Mouse (Mus musculus) limb, embryonic 13.5 days (tissue): ENCODE data around the gene Scin. TPM values are rescaled to one million over a fixed set of nuclear protein-coding genes. Genes with fewer than 3 reads are reported as not detected.

Experiments used
- ATAC-seq: fragments of 200-750 bp; cut with Nextera tagmentation; 2 replicates; pipeline ENCODE4 v1.8.0; 2017; ENCODE audit warnings: low read depth, moderate number of reproducible peaks, moderate TSS enrichment; ENCODE audit not compliant: low FRiP score
- H3K27ac ChIP-seq: fragments of 300-500 bp; sonication (generic); 2 replicates; pipeline ENCODE4 v1.5.1; 2015; ENCODE audit warnings: inconsistent platforms, mild to moderate bottlenecking, moderate library complexity
- H3K27me3 ChIP-seq: fragments of 300-500 bp; sonication (generic); 2 replicates; pipeline ENCODE4 v1.6.1; 2015; ENCODE audit warnings: mild to moderate bottlenecking, inconsistent platforms
- H3K36me3 ChIP-seq: fragments of 300-500 bp; sonication (generic); 2 replicates; pipeline ENCODE4 v1.6.1; 2015; ENCODE audit warnings: inconsistent platforms, mild to moderate bottlenecking, moderate library complexity
- H3K4me1 ChIP-seq: fragments of 300-500 bp; sonication (generic); 2 replicates; pipeline ENCODE4 v1.6.1; 2015; ENCODE audit warnings: inconsistent platforms
- H3K4me2 ChIP-seq: fragments of 300-500 bp; sonication (generic); replicated peaks from 2 replicates; pipeline ENCODE4 v1.6.1; 2015; ENCODE audit warnings: inconsistent platforms, mild to moderate bottlenecking, moderate library complexity
- H3K4me3 ChIP-seq: fragments of 300-500 bp; sonication (generic); 2 replicates; pipeline ENCODE4 v1.5.1; 2015; ENCODE audit warnings: moderate library complexity, mild to moderate bottlenecking, inconsistent platforms
- H3K9ac ChIP-seq: fragments of 300-500 bp; sonication (generic); 2 replicates; pipeline ENCODE4 v1.6.1; 2015; ENCODE audit warnings: mild to moderate bottlenecking, inconsistent platforms
- H3K9me3 ChIP-seq: fragments of 300-500 bp; sonication (generic); 2 replicates; pipeline ENCODE4 v1.6.1; 2016; ENCODE audit warnings: inconsistent platforms
- WGBS: fragments of 180-500 bp; shearing (Covaris S2); methylation state at CpG from one replicate; pipeline ENCODE4 v1.1.7; 2015; 5-methylcytosine and 5-hydroxymethylcytosine counted together
- polyA plus RNA-seq: library from polyadenylated mRNA; unstranded; fragments of >200 nt; fragmentation: Nextera tagmentation; extraction: Ambion mirVana; gene quantifications from 2 replicates; pipeline ENCODE4 v1.2.1, GENCODE M21; 2015

Scin gene
- polyA plus RNA-seq, 1 experiment from 2014 or later, result 12.3 TPM

GRCm38 (mm10) chr12:40140706-40141105 is 6.7 kb upstream of the Scin start:
- Histone ChIP-seq H3K4me3 (no peak overlapping the region), H3K9me3 (no peaks in the 10 kb centered on the region), H3K4me1 (no peaks in the 10 kb centered on the region), H3K27ac (no peak overlapping the region), H3K4me2 (no peak overlapping the region), H3K27me3 (no peaks in the 10 kb centered on the region), H3K36me3 (no peaks in the 10 kb centered on the region), H3K9ac (no peak overlapping the region)
- ATAC-seq, result no peak
- WGBS, result 71% methylated on average over 5 of the region's 5 CpGs

GRCm38 (mm10) chr12:40139484-40140245 is 5.6 kb upstream of the Scin start:
- peaks cover under 1% of the 10 kb centered on the region for H3K27me3 ChIP-seq
- no peak overlapping the region for H3K27ac ChIP-seq
- no peak overlapping the region for H3K4me3 ChIP-seq
- ATAC-seq, result no peak
- no peaks in the 10 kb centered on the region for H3K4me1 ChIP-seq
- H3K9ac ChIP-seq, result no peak overlapping the region
- H3K36me3 ChIP-seq, result no peaks in the 10 kb centered on the region
- H3K4me2 ChIP-seq, result no peak overlapping the region
- no peaks in the 10 kb centered on the region for H3K9me3 ChIP-seq
- 86% methylated on average over 8 of the region's 8 CpGs for whole genome bisulfite sequencing

GRCm38 (mm10) chr12:40134529-40134928 is 501 bp upstream of the Scin start:
- Histone ChIP-seq H3K4me1 (peaks cover 15% of the 10 kb centered on the region; the same call in 1 of the 2 replicates), H3K4me3 (peak overlapping the region; percentile 52), H3K36me3 (no peaks in the 10 kb centered on the region), H3K27ac (no peak overlapping the region), H3K9ac (no peak overlapping the region; the same call in 1 of the 2 replicates), H3K4me2 (peak overlapping the region; percentile 88), H3K27me3 (peaks cover 31% of the 10 kb centered on the region), H3K9me3 (no peaks in the 10 kb centered on the region)
- 41% methylated on average over 11 of the region's 11 CpGs for WGBS
- ATAC-seq, result no peak

- WGBS, result 14% methylated on average over 10 of the region's 10 CpGs
- Histone ChIP-seq H3K4me2 (peak overlapping the region; percentile 88), H3K27ac (no peak overlapping the region), H3K9me3 (no peaks in the 10 kb centered on the region), H3K9ac (peak overlapping the region; percentile 63), H3K27me3 (peaks cover 31% of the 10 kb centered on the region), H3K36me3 (no peaks in the 10 kb centered on the region), H3K4me3 (peak overlapping the region; percentile 52), H3K4me1 (peaks cover 15% of the 10 kb centered on the region; the same call in 1 of the 2 replicates)
- ATAC-seq, result no peak
Measured at GRCm38 (mm10) chr12:40133194-40133572, 845 bp downstream of the Scin start.

- no peaks in the 10 kb centered on the region for H3K4me1 ChIP-seq
- H3K4me2 ChIP-seq, result no peak overlapping the region
- no peak overlapping the region for H3K4me3 ChIP-seq
- WGBS, result 75% methylated on average over 2 of the region's 2 CpGs
- no peaks in the 10 kb centered on the region for H3K36me3 ChIP-seq
- H3K9me3 ChIP-seq, result no peaks in the 10 kb centered on the region
- no peak for ATAC-seq
- H3K27me3 ChIP-seq, result no peaks in the 10 kb centered on the region
- no peak overlapping the region for H3K9ac ChIP-seq
- H3K27ac ChIP-seq, result no peak overlapping the region
Measured at GRCm38 (mm10) chr12:40118872-40119271, 15.2 kb downstream of the Scin start.

- no peak overlapping the region for H3K4me2 ChIP-seq
- no peak overlapping the region for H3K27ac ChIP-seq
- no peaks in the 10 kb centered on the region for H3K36me3 ChIP-seq
- no peaks in the 10 kb centered on the region for H3K9me3 ChIP-seq
- H3K4me3 ChIP-seq, result no peak overlapping the region
- no peaks in the 10 kb centered on the region for H3K4me1 ChIP-seq
- 91% methylated on average over 6 of the region's 6 CpGs for WGBS
- H3K9ac ChIP-seq, result no peak overlapping the region
- no peak for ATAC-seq
- no peaks in the 10 kb centered on the region for H3K27me3 ChIP-seq
Measured at GRCm38 (mm10) chr12:40117045-40117444, 17.0 kb downstream of the Scin start.

GRCm38 (mm10) chr12:40116214-40116613 is 17.8 kb downstream of the Scin start:
- Histone ChIP-seq H3K27ac (no peak overlapping the region), H3K4me3 (no peak overlapping the region), H3K4me2 (no peak overlapping the region), H3K9me3 (no peaks in the 10 kb centered on the region), H3K27me3 (no peaks in the 10 kb centered on the region), H3K36me3 (no peaks in the 10 kb centered on the region), H3K4me1 (no peaks in the 10 kb centered on the region), H3K9ac (no peak overlapping the region)
- WGBS, result 74% methylated on average over 5 of the region's 5 CpGs
- ATAC-seq, result no peak

GRCm38 (mm10) chr12:40114883-40115282 is 19.1 kb downstream of the Scin start:
- ATAC-seq, result no peak

GRCm38 (mm10) chr12:40114020-40114419 is 20.0 kb downstream of the Scin start:
- H3K27me3 ChIP-seq, result no peaks in the 10 kb centered on the region
- no peak overlapping the region for H3K4me2 ChIP-seq
- WGBS, result 84% methylated on average over 3 of the region's 3 CpGs
- no peak for ATAC-seq
- H3K4me1 ChIP-seq, result no peaks in the 10 kb centered on the region
- H3K36me3 ChIP-seq, result no peaks in the 10 kb centered on the region
- no peak overlapping the region for H3K9ac ChIP-seq
- no peaks in the 10 kb centered on the region for H3K9me3 ChIP-seq
- no peak overlapping the region for H3K4me3 ChIP-seq
- peak overlapping the region; percentile 67; the same call in 1 of the 2 replicates for H3K27ac ChIP-seq

More at GRCm38 (mm10) chr12:40114883-40115282, 19.1 kb downstream of the Scin start:
- H3K9me3 ChIP-seq, result no peaks in the 10 kb centered on the region
- no peak overlapping the region for H3K27ac ChIP-seq
- no peak overlapping the region for H3K4me3 ChIP-seq
- WGBS, result 93% methylated on average over 4 of the region's 4 CpGs
- H3K4me2 ChIP-seq, result no peak overlapping the region
- no peaks in the 10 kb centered on the region for H3K4me1 ChIP-seq
- H3K27me3 ChIP-seq, result no peaks in the 10 kb centered on the region
- no peaks in the 10 kb centered on the region for H3K36me3 ChIP-seq
- H3K9ac ChIP-seq, result no peak overlapping the region

GRCm38 (mm10) chr12:40113605-40114004 is 20.4 kb downstream of the Scin start:
- no peak for ATAC-seq
- H3K4me1 ChIP-seq, result no peaks in the 10 kb centered on the region

GRCm38 (mm10) chr12:40109227-40109626 is 24.8 kb downstream of the Scin start:
- no peak overlapping the region for H3K27ac ChIP-seq
- H3K9me3 ChIP-seq, result no peaks in the 10 kb centered on the region
- 81% methylated on average over 1 of the region's 1 CpGs for WGBS
- no peak for ATAC-seq
- no peaks in the 10 kb centered on the region for H3K36me3 ChIP-seq
- no peak overlapping the region for H3K4me3 ChIP-seq
- no peak overlapping the region for H3K4me2 ChIP-seq
- H3K9ac ChIP-seq, result no peak overlapping the region
- H3K4me1 ChIP-seq, result no peaks in the 10 kb centered on the region
- H3K27me3 ChIP-seq, result no peaks in the 10 kb centered on the region

More at GRCm38 (mm10) chr12:40113605-40114004, 20.4 kb downstream of the Scin start:
- Histone ChIP-seq H3K9ac (no peak overlapping the region), H3K27ac (peak overlapping the region; percentile 59; the same call in 1 of the 2 replicates), H3K27me3 (no peaks in the 10 kb centered on the region), H3K9me3 (no peaks in the 10 kb centered on the region), H3K4me3 (no peak overlapping the region), H3K4me2 (no peak overlapping the region), H3K36me3 (no peaks in the 10 kb centered on the region)
- 78% methylated on average over 2 of the region's 2 CpGs for WGBS

GRCm38 (mm10) chr12:40108143-40108542 is 25.9 kb downstream of the Scin start:
- Histone ChIP-seq H3K27ac (no peak overlapping the region), H3K4me2 (no peak overlapping the region), H3K36me3 (no peaks in the 10 kb centered on the region), H3K4me3 (no peak overlapping the region), H3K9me3 (no peaks in the 10 kb centered on the region), H3K4me1 (no peaks in the 10 kb centered on the region), H3K9ac (no peak overlapping the region), H3K27me3 (no peaks in the 10 kb centered on the region)
- WGBS, result 80% methylated on average over 2 of the region's 2 CpGs
- no peak for ATAC-seq

GRCm38 (mm10) chr12:40106874-40107273 is 27.2 kb downstream of the Scin start:
- Histone ChIP-seq H3K36me3 (no peaks in the 10 kb centered on the region), H3K4me1 (no peaks in the 10 kb centered on the region), H3K9ac (no peak overlapping the region), H3K27me3 (no peaks in the 10 kb centered on the region), H3K4me2 (no peak overlapping the region), H3K27ac (no peak overlapping the region), H3K9me3 (no peaks in the 10 kb centered on the region), H3K4me3 (no peak overlapping the region)
- WGBS, result 73% methylated on average over 5 of the region's 5 CpGs
- no peak for ATAC-seq
